Mouse (Mus musculus) hindbrain, embryonic 11.5 days (tissue): ENCODE measurements around the gene Cnpy1. TPM values are rescaled to one million over a fixed set of nuclear protein-coding genes. Genes with fewer than 3 reads are reported as not detected.

Source experiments
- ATAC-seq: fragments of 200-750 bp; cut with Nextera tagmentation; 2 replicates; pipeline ENCODE4 v1.8.0; 2017; ENCODE audit warnings: mild to moderate bottlenecking, moderate TSS enrichment, moderate library complexity; ENCODE audit not compliant: low FRiP score
- DNase-seq: peaks from one replicate; pipeline ENCODE4 v3.0.0-alpha.2; 2015; ENCODE audit warnings: low spot score
- H3K27ac ChIP-seq: fragments of 300-500 bp; sonication (generic); 2 replicates; pipeline ENCODE4 v1.5.1; 2014; ENCODE audit warnings: mild to moderate bottlenecking, low read depth, low read length
- H3K27me3 ChIP-seq: fragments of 300-500 bp; sonication (generic); 2 replicates; pipeline ENCODE4 v1.6.1; 2014; ENCODE audit warnings: mild to moderate bottlenecking, low read length, moderate library complexity, mixed read lengths; ENCODE audit not compliant: control insufficient read depth, insufficient read depth
- H3K36me3 ChIP-seq: fragments of 300-500 bp; sonication (generic); 2 replicates; pipeline ENCODE4 v1.6.1; 2014; ENCODE audit warnings: mild to moderate bottlenecking, low read length, moderate library complexity, mixed read lengths; ENCODE audit not compliant: control insufficient read depth, insufficient read depth
- H3K4me1 ChIP-seq: fragments of 300-500 bp; sonication (generic); replicated peaks from 2 replicates; pipeline ENCODE4 v1.6.1; 2014; ENCODE audit warnings: low read length, mixed read lengths; ENCODE audit not compliant: control insufficient read depth, insufficient read depth
- H3K4me2 ChIP-seq: fragments of 300-500 bp; sonication (generic); replicated peaks from 2 replicates; pipeline ENCODE4 v1.6.1; 2014; ENCODE audit warnings: mild to moderate bottlenecking, low read depth, low read length
- H3K4me3 ChIP-seq: fragments of 300-500 bp; sonication (generic); 2 replicates; pipeline ENCODE4 v1.5.1; 2014; ENCODE audit warnings: low read depth, low read length
- H3K9ac ChIP-seq: fragments of 300-500 bp; sonication (generic); 2 replicates; pipeline ENCODE4 v1.6.1; 2014; ENCODE audit warnings: low read depth, low read length
- H3K9me3 ChIP-seq: fragments of 300-500 bp; sonication (generic); 2 replicates; pipeline ENCODE4 v1.6.1; 2016; ENCODE audit warnings: low read length; ENCODE audit not compliant: control insufficient read depth
- WGBS: fragments of 180-500 bp; shearing (Covaris S2); extraction: QIAGEN DNeasy Blood & Tissue Kit; methylation state at CpG from one replicate; pipeline ENCODE4 v1.1.7; 2014; 5-methylcytosine and 5-hydroxymethylcytosine counted together
- polyA plus RNA-seq: library from polyadenylated mRNA; unstranded; fragments of >200 nt; fragmentation: Nextera tagmentation; extraction: Ambion mirVana; gene quantifications from 2 replicates; pipeline ENCODE4 v1.2.1, GENCODE M21; 2014

The Cnpy1 gene
- polyA plus RNA-seq = 63.4 and 73.6 TPM in 2 replicates

DNA sequence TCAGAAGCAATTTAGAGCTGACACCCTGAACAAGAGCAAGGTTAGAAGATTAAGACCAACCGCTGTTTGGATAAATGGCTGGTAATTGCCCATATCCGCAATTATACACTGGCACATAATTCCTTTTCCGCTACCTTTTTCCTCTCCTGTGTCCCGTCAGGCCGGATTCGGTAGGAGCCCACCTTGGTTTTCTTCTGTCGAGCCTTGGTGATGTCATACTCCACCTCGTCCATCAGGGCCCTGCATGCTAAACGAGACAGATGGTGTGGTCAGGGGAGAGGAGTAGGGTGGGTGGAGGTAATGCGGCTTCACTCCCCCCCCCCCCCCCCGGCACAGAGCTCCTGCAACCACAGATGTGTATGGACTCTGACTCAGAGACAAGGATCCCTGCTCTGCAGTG, at the start of gene Cnpy1:
Cnpy1 (minus strand) TSS at position 233 of the 400 bp plus-strand sequence.
- 0 out of 2 replicates have a peak, but pooled peaks have one; percentile 22 for ATAC-seq
- 66% methylated on average over 11 of the region's 11 CpGs for WGBS
- no peak for DNase-seq

GRCm38 (mm10) chr5:28293990-28294389, 48.4 kb upstream of the Cnpy1 start:
- WGBS = 14% methylated on average over 6 of the region's 6 CpGs
- H3K9me3 ChIP-seq = no peaks in the 10 kb centered on the region

More for the DNA sequence above, at the start of gene Cnpy1:
- H3K4me1 ChIP-seq = no peaks in the 10 kb centered on the region
- no peak within 1 kb of the TSS for H3K27ac ChIP-seq
- H3K4me3 ChIP-seq = no peak within 1 kb of the TSS
- H3K9ac ChIP-seq = no peak within 1 kb of the TSS
- no peak within 1 kb of the TSS for H3K4me2 ChIP-seq
- no peaks in the 10 kb centered on the region for H3K9me3 ChIP-seq
- no peaks in the 10 kb centered on the region for H3K27me3 ChIP-seq
- no peaks in the 10 kb centered on the region for H3K36me3 ChIP-seq

DNA sequence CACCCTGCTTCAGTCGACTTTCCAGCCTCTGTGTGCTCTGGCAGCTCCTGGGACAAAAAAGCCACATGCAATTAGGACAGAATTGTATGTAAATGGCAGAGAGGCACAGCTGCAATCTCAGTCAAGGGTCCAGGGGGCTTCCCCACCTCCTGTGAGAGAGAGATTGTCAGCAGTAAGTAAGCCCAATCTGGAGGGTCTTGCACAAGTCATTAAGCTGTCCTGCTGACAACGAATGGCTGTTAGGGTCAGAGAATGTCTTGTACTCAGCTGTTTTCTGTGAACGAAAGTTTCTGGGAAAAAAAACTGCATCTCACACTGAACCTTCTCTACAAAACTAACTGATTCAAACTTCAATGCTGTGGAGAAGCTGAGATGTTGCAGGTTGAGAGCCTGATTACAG, 46.7 kb upstream of the Cnpy1 start:
- Histone ChIP-seq H3K27ac (no peak overlapping the region), H3K9ac (no peak overlapping the region), H3K36me3 (no peaks in the 10 kb centered on the region), H3K9me3 (no peaks in the 10 kb centered on the region), H3K4me2 (no peak overlapping the region), H3K27me3 (no peaks in the 10 kb centered on the region), H3K4me1 (no peaks in the 10 kb centered on the region), H3K4me3 (no peak overlapping the region)
- no peak for ATAC-seq
- no peak for DNase-seq
- 41% methylated on average over 3 of the region's 3 CpGs for whole genome bisulfite sequencing

More at GRCm38 (mm10) chr5:28293990-28294389, 48.4 kb upstream of the Cnpy1 start:
- DNase-seq (peak; percentile 92), ATAC-seq (no peak)
- H3K27ac ChIP-seq = no peak overlapping the region
- no peaks in the 10 kb centered on the region for H3K36me3 ChIP-seq
- no peak overlapping the region for H3K9ac ChIP-seq
- no peaks in the 10 kb centered on the region for H3K27me3 ChIP-seq
- H3K4me1 ChIP-seq = no peaks in the 10 kb centered on the region
- H3K4me2 ChIP-seq = no peak overlapping the region
- no peak overlapping the region for H3K4me3 ChIP-seq

GRCm38 (mm10) chr5:28291118-28291850, 45.7 kb upstream of the Cnpy1 start:
- H3K4me2 ChIP-seq = no peak overlapping the region
- no peak overlapping the region for H3K4me3 ChIP-seq
- no peaks in the 10 kb centered on the region for H3K27me3 ChIP-seq
- DNase-seq = no peak
- no peak overlapping the region for H3K9ac ChIP-seq
- H3K9me3 ChIP-seq = no peaks in the 10 kb centered on the region
- 84% methylated on average over 5 of the region's 5 CpGs for WGBS
- H3K27ac ChIP-seq = no peak overlapping the region
- no peaks in the 10 kb centered on the region for H3K4me1 ChIP-seq
- ATAC-seq = no peak
- no peaks in the 10 kb centered on the region for H3K36me3 ChIP-seq

GRCm38 (mm10) chr5:28290630-28291029, 45.0 kb upstream of the Cnpy1 start:
- DNase-seq = no peak

GRCm38 (mm10) chr5:28289111-28289510, 43.5 kb upstream of the Cnpy1 start:
- Histone ChIP-seq H3K9me3 (no peaks in the 10 kb centered on the region), H3K9ac (no peak overlapping the region), H3K36me3 (no peaks in the 10 kb centered on the region), H3K27me3 (no peaks in the 10 kb centered on the region), H3K4me3 (no peak overlapping the region), H3K4me2 (no peak overlapping the region), H3K27ac (no peak overlapping the region), H3K4me1 (no peaks in the 10 kb centered on the region)
- DNase-seq (no peak), ATAC-seq (no peak)
- WGBS = 58% methylated on average over 3 of the region's 3 CpGs

More at GRCm38 (mm10) chr5:28290630-28291029, 45.0 kb upstream of the Cnpy1 start:
- Histone ChIP-seq H3K27ac (no peak overlapping the region), H3K36me3 (no peaks in the 10 kb centered on the region), H3K9me3 (no peaks in the 10 kb centered on the region), H3K4me3 (no peak overlapping the region), H3K9ac (no peak overlapping the region), H3K4me2 (no peak overlapping the region), H3K4me1 (no peaks in the 10 kb centered on the region), H3K27me3 (no peaks in the 10 kb centered on the region)
- no peak for ATAC-seq
- 54% methylated on average over 1 of the region's 1 CpGs for WGBS

DNA sequence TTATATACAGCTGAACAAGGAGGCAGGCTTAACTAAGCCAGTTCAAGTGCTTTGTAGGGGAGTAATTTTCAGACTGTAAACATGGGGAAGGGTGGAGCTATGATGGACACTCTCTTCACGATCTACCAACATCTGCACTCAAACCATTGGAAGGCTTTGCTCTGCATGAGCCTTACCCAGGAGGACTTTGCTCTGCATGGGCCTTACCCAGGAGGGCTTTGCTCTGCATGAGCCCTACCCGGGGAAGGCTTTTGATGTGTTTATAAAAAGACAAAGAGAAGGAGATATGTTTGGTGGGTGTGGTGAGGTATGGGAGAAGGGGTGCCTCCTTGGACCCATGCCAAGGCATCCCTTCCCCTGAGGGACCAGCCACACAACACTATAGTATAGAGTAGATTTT, 31.7 kb upstream of the Cnpy1 start:
- ATAC-seq (no peak), DNase-seq (no peak)
- Histone ChIP-seq H3K27me3 (no peaks in the 10 kb centered on the region), H3K27ac (no peak overlapping the region), H3K36me3 (no peaks in the 10 kb centered on the region), H3K4me3 (no peak overlapping the region), H3K9me3 (no peaks in the 10 kb centered on the region), H3K4me1 (no peaks in the 10 kb centered on the region), H3K9ac (no peak overlapping the region), H3K4me2 (no peak overlapping the region)
- WGBS = 61% methylated on average over 2 of the region's 2 CpGs

DNA sequence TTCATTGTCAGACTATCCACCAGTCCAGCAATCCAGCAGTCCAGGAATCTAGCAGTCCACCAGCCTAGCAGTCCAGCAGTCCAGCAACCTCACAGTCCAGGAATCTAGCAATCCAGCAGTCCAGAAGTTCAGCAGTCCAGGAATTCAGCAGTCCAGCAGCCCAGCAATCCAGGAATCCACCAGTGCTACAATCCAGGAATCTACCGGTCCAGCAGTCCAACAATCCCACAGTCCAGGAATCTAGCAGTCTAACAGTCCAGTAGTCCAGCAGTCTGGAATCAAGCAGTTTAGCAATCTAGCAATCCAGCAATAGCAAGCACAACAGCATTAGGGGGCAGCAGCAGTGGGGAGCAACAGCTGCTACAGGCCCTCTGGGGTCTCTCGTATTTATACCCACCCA, 27.2 kb upstream of the Cnpy1 start:
- Histone ChIP-seq H3K36me3 (no peaks in the 10 kb centered on the region), H3K9me3 (no peaks in the 10 kb centered on the region), H3K9ac (no peak overlapping the region), H3K27me3 (no peaks in the 10 kb centered on the region), H3K4me1 (no peaks in the 10 kb centered on the region), H3K27ac (no peak overlapping the region), H3K4me2 (no peak overlapping the region), H3K4me3 (no peak overlapping the region)
- ATAC-seq (no peak), DNase-seq (no peak)
- 86% methylated on average over 2 of the region's 2 CpGs for WGBS

DNA sequence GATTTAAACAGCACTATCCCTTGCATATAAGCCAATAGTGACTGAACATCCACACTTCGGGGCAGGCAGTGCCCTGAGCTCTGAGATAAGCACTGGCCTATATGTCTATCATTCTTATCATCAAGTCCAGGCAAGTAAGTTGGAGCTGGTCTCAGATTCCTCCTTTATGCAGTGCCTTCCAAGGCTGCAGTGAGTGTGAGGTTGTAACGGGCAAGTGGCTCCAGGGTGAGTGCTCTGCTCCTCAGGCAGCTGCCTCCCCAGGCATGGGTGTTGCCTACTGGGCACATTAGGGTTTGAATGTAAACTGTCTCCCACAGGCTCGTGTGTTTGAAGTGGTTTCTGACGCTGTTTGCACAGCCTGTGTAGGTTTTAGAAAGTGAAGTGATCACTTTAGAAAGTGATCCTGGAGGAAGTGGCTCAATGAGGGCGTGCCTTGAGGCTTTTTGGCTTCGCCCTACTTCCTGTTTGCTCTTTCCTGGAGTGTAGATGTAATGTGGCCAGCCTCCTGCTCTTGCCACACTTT, 23.9 kb upstream of the Cnpy1 start:
- Histone ChIP-seq H3K9me3 (no peaks in the 10 kb centered on the region), H3K4me1 (no peaks in the 10 kb centered on the region), H3K9ac (no peak overlapping the region), H3K4me3 (no peak overlapping the region), H3K27me3 (no peaks in the 10 kb centered on the region), H3K4me2 (no peak overlapping the region), H3K36me3 (no peaks in the 10 kb centered on the region), H3K27ac (no peak overlapping the region)
- ATAC-seq (no peak), DNase-seq (no peak)
- WGBS = 71% methylated on average over 6 of the region's 6 CpGs
